ENCODE assay signal across 25 mouse cellular contexts in the genomic region with DNA sequence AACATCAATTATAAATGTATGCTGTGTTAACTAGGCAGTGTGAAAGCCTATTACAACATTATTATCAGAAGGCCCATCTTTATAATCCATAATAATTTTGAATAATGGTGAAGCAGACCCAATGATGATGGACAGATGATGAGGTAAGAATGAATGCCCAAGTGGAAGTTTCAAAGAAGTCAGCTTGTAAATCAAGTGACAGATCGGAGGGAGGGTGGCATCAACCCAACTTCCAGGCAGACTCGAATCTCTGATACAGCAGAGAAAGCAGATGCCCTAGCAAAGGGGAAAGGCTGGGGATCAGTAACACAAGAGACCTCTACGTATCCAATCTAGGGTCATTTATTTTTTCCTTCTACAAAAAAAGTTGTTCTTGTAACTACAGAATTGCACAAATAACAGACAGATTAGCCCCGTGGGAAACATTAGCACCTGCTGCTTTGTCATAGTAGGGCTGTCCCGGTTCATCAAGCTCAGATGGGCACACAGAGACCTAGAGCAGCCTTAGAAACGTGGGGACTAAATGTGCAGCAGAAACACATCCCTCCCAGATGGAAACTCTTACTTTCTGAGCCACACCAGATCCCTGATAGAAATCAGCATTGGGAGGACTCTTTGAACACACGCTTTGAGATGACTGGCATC. TPM values are rescaled to one million over a fixed set of nuclear protein-coding genes. Genes with fewer than 3 reads are reported as not detected.
DNase-seq lines count a peak whose midpoint lies in the region; ATAC-seq and TF ChIP-seq lines count a peak whose summit lies in the region.
"Had no signal": no experiment of that assay in that cellular context is flagged by ENCODE, and none has a peak within 500 bp of the region (broad histone marks: within the 10 kb centered on the region; RNA-seq: fewer than 3 reads in every experiment).

No protein-coding gene starts in this region.

- no peak overlapping the region for H3K4me3 ChIP-seq in forebrain, embryonic 16.5 days (replicated peaks; ENCODE audit: low read length)
- no peak overlapping the region for H3K4me3 ChIP-seq in forebrain, embryonic 11.5 days (ENCODE audit: low read depth, low read length)
- no peak overlapping the region for H3K4me3 ChIP-seq in kidney, embryonic 15.5 days (replicated peaks)
- H3K4me3 ChIP-seq: embryonic facial prominence, embryonic 10.5 days; midbrain, embryonic 10.5 days; neural tube, embryonic 12.5 days had no signal

- WGBS in forebrain, embryonic 16.5 days: 56% methylated on average over 7 of the region's 7 CpGs
- WGBS in forebrain, embryonic 11.5 days: 69% methylated on average over 7 of the region's 7 CpGs
- WGBS in kidney, embryonic 15.5 days: 51% methylated on average over 7 of the region's 7 CpGs

- DNase-seq in forebrain, embryonic 11.5 days (ENCODE audit: low spot score): no peak
- no peak for DNase-seq in kidney, postnatal 25 days
- peak; percentile 82 for DNase-seq in A20 (ENCODE audit: low read depth, low spot score)
- DNase-seq in brain, embryonic 14.5 days (ENCODE audit: low read depth): peak; percentile 36
- DNase-seq in right cerebral cortex, postnatal 10 days (ENCODE audit: low spot score in 2 of 2): no peak
- DNase-seq: adrenal gland, adult 2 months; B cell, adult 2 months; cerebellum, adult 18-20 months; gastrocnemius, postnatal 36 days; heart, postnatal 4 days; kidney, adult 9 months; kidney, postnatal 36 days; lung, postnatal 4 days had no signal

- no peak for TF ChIP-seq CTCF in brain, embryonic 14.5 days (IDR thresholded peaks at IDR 0.05; ENCODE audit: borderline replicate concordance, extremely low read depth, insufficient read depth, insufficient read length)

- H3K4me1 ChIP-seq in forebrain, embryonic 16.5 days (replicated peaks; ENCODE audit: control insufficient read depth, insufficient read depth, low read length): peaks cover 16% of the 10 kb centered on the region
- no peaks in the 10 kb centered on the region for H3K4me1 ChIP-seq in forebrain, embryonic 11.5 days (replicated peaks; ENCODE audit: control insufficient read depth, insufficient read depth, low read length)
- peaks cover 14% of the 10 kb centered on the region for H3K4me1 ChIP-seq in kidney, embryonic 15.5 days

- TF ChIP-seq POLR2A in brain, embryonic 14.5 days (IDR thresholded peaks at IDR 0.05; ENCODE audit: borderline replicate concordance, extremely low read depth, insufficient read depth, insufficient read length, poor library complexity, severe bottlenecking): no peak

- H3K9me3 ChIP-seq in forebrain, embryonic 16.5 days (ENCODE audit: control insufficient read depth, low read length): no peaks in the 10 kb centered on the region
- H3K9me3 ChIP-seq in forebrain, embryonic 11.5 days (ENCODE audit: control insufficient read depth, low read length): no peaks in the 10 kb centered on the region
- H3K9me3 ChIP-seq in kidney, embryonic 15.5 days (replicated peaks): no peaks in the 10 kb centered on the region
- H3K9me3 ChIP-seq: embryonic facial prominence, embryonic 10.5 days; midbrain, embryonic 10.5 days; neural tube, embryonic 12.5 days had no signal

- H3K36me3 ChIP-seq in forebrain, embryonic 16.5 days (ENCODE audit: control insufficient read depth, insufficient read depth): no peaks in the 10 kb centered on the region
- no peaks in the 10 kb centered on the region for H3K36me3 ChIP-seq in forebrain, embryonic 11.5 days (ENCODE audit: control insufficient read depth, insufficient read depth, low read length)
- no peaks in the 10 kb centered on the region for H3K36me3 ChIP-seq in kidney, embryonic 15.5 days
- H3K36me3 ChIP-seq: G1E; midbrain, embryonic 10.5 days; neural tube, embryonic 12.5 days had no signal

- ATAC-seq in forebrain, embryonic 16.5 days: no peak
- no peak for ATAC-seq in forebrain, embryonic 11.5 days (replicated peaks; ENCODE audit: low FRiP score)
- 0 out of 2 replicates have a peak, but pooled peaks have one; percentile 47 for ATAC-seq in kidney, embryonic 15.5 days (replicated peaks; ENCODE audit: low FRiP score)
- no peak for ATAC-seq in megakaryocyte, adult 5-6 weeks (ENCODE audit: poor library complexity, severe bottlenecking)
- ATAC-seq: hindbrain, embryonic 16.5 days; intestine, embryonic 16.5 days had no signal

- no peak overlapping the region for H3K4me2 ChIP-seq in forebrain, embryonic 16.5 days (ENCODE audit: low read length)
- H3K4me2 ChIP-seq in forebrain, embryonic 11.5 days (ENCODE audit: low read depth, low read length, severe bottlenecking): no peak overlapping the region
- no peak overlapping the region for H3K4me2 ChIP-seq in kidney, embryonic 15.5 days
- H3K4me2 ChIP-seq: neural tube, embryonic 12.5 days had no signal

- H3K27me3 ChIP-seq in forebrain, embryonic 16.5 days (replicated peaks; ENCODE audit: control insufficient read depth, insufficient read depth, low read length): no peaks in the 10 kb centered on the region
- H3K27me3 ChIP-seq in forebrain, embryonic 11.5 days (ENCODE audit: control insufficient read depth, insufficient read depth, low read length): no peaks in the 10 kb centered on the region
- H3K27me3 ChIP-seq in kidney, embryonic 15.5 days: no peaks in the 10 kb centered on the region
- H3K27me3 ChIP-seq: CH12.LX; neural tube, embryonic 12.5 days had no signal

- no peak overlapping the region for H3K9ac ChIP-seq in forebrain, embryonic 16.5 days (replicated peaks; ENCODE audit: low read depth, low read length)
- no peak overlapping the region for H3K9ac ChIP-seq in forebrain, embryonic 11.5 days (ENCODE audit: low read length)
- H3K9ac ChIP-seq in kidney, embryonic 15.5 days: no peak overlapping the region
- H3K9ac ChIP-seq: neural tube, embryonic 12.5 days had no signal

- peak overlapping the region; percentile 63; the same call in 1 of the 2 replicates for H3K27ac ChIP-seq in forebrain, embryonic 16.5 days (ENCODE audit: low read length)
- H3K27ac ChIP-seq in forebrain, embryonic 11.5 days (ENCODE audit: low read depth, low read length): no peak overlapping the region
- 0 out of 2 replicates have a peak overlapping the region, but pooled peaks have one; percentile 7 for H3K27ac ChIP-seq in kidney, embryonic 15.5 days
- H3K27ac ChIP-seq: embryonic facial prominence, embryonic 10.5 days; midbrain, embryonic 10.5 days; neural tube, embryonic 12.5 days; stomach, postnatal 0 days had no signal

RNA-seq across cellular contexts. Expression of gene Flrt2, which starts 46.6 kb away (rescaled TPM):
- 36.3 and 43.9 TPM in 2 replicates for polyA plus RNA-seq in forebrain, embryonic 16.5 days (2015; fragmentation: Nextera tagmentation; extraction: Ambion mirVana)
- polyA plus RNA-seq in forebrain, embryonic 11.5 days (2014; fragmentation: Nextera tagmentation; extraction: Ambion mirVana): 17.1 and 19.3 TPM in 2 replicates
- polyA plus RNA-seq in kidney, embryonic 15.5 days (2015; fragmentation: Nextera tagmentation; extraction: Ambion mirVana): 35.4 and 37.0 TPM in 2 replicates
- 16.7 and 27.0 TPM in 2 replicates for polyA plus RNA-seq in brain, embryonic 14.5 days (2012; rRNA removed)
- total RNA-seq in megakaryocyte, adult 5-6 weeks (2015): 0.02 TPM in 2 replicates
- not detected in 2 replicates for total RNA-seq in megakaryocyte, adult 5-6 weeks (2017)
- total RNA-seq: CH12.LX; common myeloid progenitor, adult 5-6 weeks had no signal
- polyA plus RNA-seq: G1E had no signal

Comparison
In these comparisons a context has a peak if more than half of its experiments do, and no peak if none do; other contexts are left out.
1. DNase-seq: peak in A20 (single experiment) and brain, embryonic 14.5 days (single experiment); none in forebrain, embryonic 11.5 days (single experiment), kidney, postnatal 25 days (0 of 2) and right cerebral cortex, postnatal 10 days (0 of 2).